Mouse (Mus musculus): ENCODE results near the gene Atl2. TPM values are rescaled to one million over a fixed set of nuclear protein-coding genes. Genes with fewer than 3 reads are reported as not detected.
A peak's percentile ranks its signal among the peaks of the same experiment; 100 is the strongest.

Gene Atl2
- polyA plus RNA-seq, 1 experiment from 2014 or later, result 30.7 TPM

- Histone ChIP-seq H3K4me2 (replicated peaks) (no peak overlapping the region), H3K36me3 (no peaks in the 10 kb centered on the region), H3K9ac (no peak overlapping the region), H3K4me1 (no peaks in the 10 kb centered on the region), H3K9me3 (replicated peaks) (no peaks in the 10 kb centered on the region), H3K27ac (replicated peaks) (no peak overlapping the region), H3K27me3 (no peaks in the 10 kb centered on the region), H3K4me3 (replicated peaks) (no peak overlapping the region)
- ATAC-seq (ENCODE audit: insufficient number of reproducible peaks, low FRiP score, low TSS enrichment, low read depth), result no peak
- WGBS, result 54% methylated on average over 15 of the region's 15 CpGs
Measured at GRCm38 (mm10) chr17:79919566-79920350, 23.8 kb upstream of the Atl2 start.

- WGBS, result 26% methylated on average over 9 of the region's 9 CpGs
- Histone ChIP-seq H3K27me3 (no peaks in the 10 kb centered on the region), H3K4me2 (replicated peaks) (0 out of 2 replicates have a peak overlapping the region, but pooled peaks have one; percentile 6), H3K27ac (replicated peaks) (no peak overlapping the region), H3K9ac (no peak overlapping the region), H3K4me3 (replicated peaks) (no peak overlapping the region), H3K4me1 (no peaks in the 10 kb centered on the region), H3K36me3 (no peaks in the 10 kb centered on the region), H3K9me3 (replicated peaks) (no peaks in the 10 kb centered on the region)
- ATAC-seq (ENCODE audit: insufficient number of reproducible peaks, low FRiP score, low TSS enrichment, low read depth), result no peak
Measured at GRCm38 (mm10) chr17:79918484-79919004, 22.6 kb upstream of the Atl2 start.

GRCm38 (mm10) chr17:79916996-79917395, 21.1 kb upstream of the Atl2 start:
- ATAC-seq (ENCODE audit: insufficient number of reproducible peaks, low FRiP score, low TSS enrichment, low read depth), result no peak
- Histone ChIP-seq H3K27ac (replicated peaks) (no peak overlapping the region), H3K9me3 (replicated peaks) (no peaks in the 10 kb centered on the region), H3K27me3 (no peaks in the 10 kb centered on the region), H3K9ac (no peak overlapping the region), H3K36me3 (no peaks in the 10 kb centered on the region), H3K4me2 (replicated peaks) (no peak overlapping the region), H3K4me3 (replicated peaks) (no peak overlapping the region), H3K4me1 (no peaks in the 10 kb centered on the region)
- 71% methylated on average over 9 of the region's 9 CpGs for WGBS

- Histone ChIP-seq H3K9ac (no peak overlapping the region), H3K9me3 (replicated peaks) (no peaks in the 10 kb centered on the region), H3K36me3 (no peaks in the 10 kb centered on the region), H3K27me3 (no peaks in the 10 kb centered on the region), H3K4me1 (no peaks in the 10 kb centered on the region), H3K4me3 (replicated peaks) (no peak overlapping the region), H3K4me2 (replicated peaks) (no peak overlapping the region), H3K27ac (replicated peaks) (no peak overlapping the region)
- ATAC-seq (ENCODE audit: insufficient number of reproducible peaks, low FRiP score, low TSS enrichment, low read depth), result no peak
- 74% methylated on average over 2 of the region's 2 CpGs for WGBS
Measured at GRCm38 (mm10) chr17:79912174-79912573, 16.3 kb upstream of the Atl2 start.

- Histone ChIP-seq H3K4me3 (replicated peaks) (no peak overlapping the region), H3K27ac (replicated peaks) (no peak overlapping the region), H3K4me1 (no peaks in the 10 kb centered on the region), H3K27me3 (no peaks in the 10 kb centered on the region), H3K9me3 (replicated peaks) (no peaks in the 10 kb centered on the region), H3K4me2 (replicated peaks) (no peak overlapping the region), H3K9ac (no peak overlapping the region), H3K36me3 (no peaks in the 10 kb centered on the region)
- no peak for ATAC-seq (ENCODE audit: insufficient number of reproducible peaks, low FRiP score, low TSS enrichment, low read depth)
- WGBS, result 53% methylated on average over 3 of the region's 3 CpGs
Measured at GRCm38 (mm10) chr17:79911718-79912117, 15.8 kb upstream of the Atl2 start.

GRCm38 (mm10) chr17:79909571-79909970, 13.6 kb upstream of the Atl2 start:
- Histone ChIP-seq H3K4me2 (replicated peaks) (no peak overlapping the region), H3K27ac (replicated peaks) (no peak overlapping the region), H3K4me1 (no peaks in the 10 kb centered on the region), H3K27me3 (no peaks in the 10 kb centered on the region), H3K9me3 (replicated peaks) (no peaks in the 10 kb centered on the region), H3K9ac (no peak overlapping the region), H3K36me3 (no peaks in the 10 kb centered on the region), H3K4me3 (replicated peaks) (no peak overlapping the region)
- ATAC-seq (ENCODE audit: insufficient number of reproducible peaks, low FRiP score, low TSS enrichment, low read depth), result no peak
- WGBS, result 89% methylated on average over 12 of the region's 12 CpGs

GRCm38 (mm10) chr17:79907698-79908097, 11.8 kb upstream of the Atl2 start:
- Histone ChIP-seq H3K4me3 (replicated peaks) (no peak overlapping the region), H3K27me3 (no peaks in the 10 kb centered on the region), H3K9ac (no peak overlapping the region), H3K4me1 (no peaks in the 10 kb centered on the region), H3K27ac (replicated peaks) (no peak overlapping the region), H3K9me3 (replicated peaks) (no peaks in the 10 kb centered on the region), H3K36me3 (no peaks in the 10 kb centered on the region), H3K4me2 (replicated peaks) (no peak overlapping the region)
- WGBS, result 63% methylated on average over 4 of the region's 4 CpGs
- no peak for ATAC-seq (ENCODE audit: insufficient number of reproducible peaks, low FRiP score, low TSS enrichment, low read depth)

GRCm38 (mm10) chr17:79906791-79907494, 11.0 kb upstream of the Atl2 start:
- Histone ChIP-seq H3K27me3 (no peaks in the 10 kb centered on the region), H3K27ac (replicated peaks) (no peak overlapping the region), H3K9me3 (replicated peaks) (no peaks in the 10 kb centered on the region), H3K36me3 (no peaks in the 10 kb centered on the region), H3K4me3 (replicated peaks) (no peak overlapping the region), H3K9ac (no peak overlapping the region), H3K4me2 (replicated peaks) (no peak overlapping the region), H3K4me1 (no peaks in the 10 kb centered on the region)
- 65% methylated on average over 8 of the region's 8 CpGs for WGBS
- no peak for ATAC-seq (ENCODE audit: insufficient number of reproducible peaks, low FRiP score, low TSS enrichment, low read depth)

GRCm38 (mm10) chr17:79904593-79904992, 8.7 kb upstream of the Atl2 start:
- no peak overlapping the region for H3K4me3 ChIP-seq (replicated peaks)
- 0 out of 2 replicates have a peak, but pooled peaks cover 4% of the 10 kb centered on the region for H3K4me1 ChIP-seq
- H3K9ac ChIP-seq, result no peak overlapping the region
- no peak overlapping the region for H3K4me2 ChIP-seq (replicated peaks)
- no peak overlapping the region for H3K27ac ChIP-seq (replicated peaks)
- WGBS, result 93% methylated on average over 4 of the region's 4 CpGs
- no peak for ATAC-seq (ENCODE audit: insufficient number of reproducible peaks, low FRiP score, low TSS enrichment, low read depth)
- no peaks in the 10 kb centered on the region for H3K36me3 ChIP-seq
- H3K27me3 ChIP-seq, result no peaks in the 10 kb centered on the region
- H3K9me3 ChIP-seq (replicated peaks), result no peaks in the 10 kb centered on the region

- Histone ChIP-seq H3K36me3 (no peaks in the 10 kb centered on the region), H3K9ac (no peak overlapping the region), H3K4me3 (replicated peaks) (no peak overlapping the region), H3K9me3 (replicated peaks) (no peaks in the 10 kb centered on the region), H3K27ac (replicated peaks) (no peak overlapping the region), H3K4me1 (0 out of 2 replicates have a peak, but pooled peaks cover 6% of the 10 kb centered on the region), H3K27me3 (peaks cover 3% of the 10 kb centered on the region), H3K4me2 (replicated peaks) (no peak overlapping the region)
- WGBS, result 18% methylated on average over 6 of the region's 6 CpGs
- no peak for ATAC-seq (ENCODE audit: insufficient number of reproducible peaks, low FRiP score, low TSS enrichment, low read depth)
Measured at GRCm38 (mm10) chr17:79901207-79901606, 5.3 kb upstream of the Atl2 start.

- H3K9ac ChIP-seq, result no peak overlapping the region
- H3K36me3 ChIP-seq, result no peaks in the 10 kb centered on the region
- no peaks in the 10 kb centered on the region for H3K9me3 ChIP-seq (replicated peaks)
- peaks cover 20% of the 10 kb centered on the region for H3K4me1 ChIP-seq
- whole genome bisulfite sequencing, result 80% methylated on average over 6 of the region's 6 CpGs
- peaks cover 3% of the 10 kb centered on the region for H3K27me3 ChIP-seq
- no peak for ATAC-seq (ENCODE audit: insufficient number of reproducible peaks, low FRiP score, low TSS enrichment, low read depth)
- no peak overlapping the region for H3K4me3 ChIP-seq (replicated peaks)
- H3K27ac ChIP-seq (replicated peaks), result no peak overlapping the region
- H3K4me2 ChIP-seq (replicated peaks), result no peak overlapping the region
Measured at GRCm38 (mm10) chr17:79898156-79898746, 2.3 kb upstream of the Atl2 start.
